Mouse (Mus musculus): ENCODE results near the gene Gabrg3.

GRCm38 (mm10) chr7:57356565-57357301 lies 30.3 kb downstream of the Gabrg3 start:
- TF ChIP-seq CTCF (IDR thresholded peaks at IDR 0.05; ENCODE audit: low read depth, low read length), result no peak
- no peak for TF ChIP-seq POLR2A (IDR thresholded peaks at IDR 0.05; ENCODE audit: extremely low read depth, insufficient read depth, low read length)

Data from liver, adult 2 months (tissue).